Mouse (Mus musculus) forebrain, postnatal 0 days (tissue): ENCODE measurements at regions not wholly inside any gene's neighbourhood (a gene's known extent, or its start where the extent isn't known, plus 50 kb on each side); places are given as distances from the start of the nearest gene placed in this dataset.

Source experiments
- ATAC-seq: fragments of 200-750 bp; cut with Nextera tagmentation; 2 replicates; pipeline ENCODE4 v1.8.0; 2017; ENCODE audit warnings: mild to moderate bottlenecking, moderate library complexity
- DNase-seq: peaks from one replicate; pipeline ENCODE4 v3.0.0-alpha.2; 2015
- H3K27ac ChIP-seq: fragments of 300-500 bp; sonication (generic); 2 replicates; pipeline ENCODE4 v1.5.1; 2014; ENCODE audit warnings: low read depth, mild to moderate bottlenecking, antibody characterized with exemption, low read length, moderate library complexity, mixed read lengths
- H3K27me3 ChIP-seq: fragments of 300-500 bp; sonication (generic); 2 replicates; pipeline ENCODE4 v1.6.1; 2014; ENCODE audit warnings: mild to moderate bottlenecking, low read length, mixed read lengths; ENCODE audit not compliant: insufficient read depth
- H3K36me3 ChIP-seq: fragments of 300-500 bp; sonication (generic); 2 replicates; pipeline ENCODE4 v1.6.1; 2014; ENCODE audit warnings: mild to moderate bottlenecking, moderate library complexity; ENCODE audit not compliant: insufficient read depth
- H3K4me1 ChIP-seq: fragments of 300-500 bp; sonication (generic); 2 replicates; pipeline ENCODE4 v1.6.1; 2014; ENCODE audit warnings: antibody characterized with exemption; ENCODE audit not compliant: insufficient read depth
- H3K4me2 ChIP-seq: fragments of 300-500 bp; sonication (generic); 2 replicates; pipeline ENCODE4 v1.6.1; 2014; ENCODE audit warnings: low read depth, mild to moderate bottlenecking, moderate library complexity
- H3K4me3 ChIP-seq: fragments of 300-500 bp; sonication (generic); 2 replicates; pipeline ENCODE4 v1.5.1; 2014; ENCODE audit warnings: low read depth, low read length, mixed read lengths
- H3K9ac ChIP-seq: fragments of 300-500 bp; sonication (generic); 2 replicates; pipeline ENCODE4 v1.6.1; 2014; ENCODE audit warnings: mild to moderate bottlenecking
- H3K9me3 ChIP-seq: fragments of 300-500 bp; sonication (generic); 2 replicates; pipeline ENCODE4 v1.6.1; 2016; ENCODE audit warnings: low read length
- CTCF ChIP-seq: sonication (generic); IDR thresholded peaks from 2 replicates; pipeline ENCODE4 v1.5.1; 2016; ENCODE audit warnings: antibody characterized with exemption, control low read depth, low read depth
- WGBS: fragments of 180-500 bp; shearing (Covaris S2); extraction: QIAGEN DNeasy Blood & Tissue Kit; methylation state at CpG from one replicate; pipeline ENCODE4 v1.1.7; 2014; 5-methylcytosine and 5-hydroxymethylcytosine counted together

DNA sequence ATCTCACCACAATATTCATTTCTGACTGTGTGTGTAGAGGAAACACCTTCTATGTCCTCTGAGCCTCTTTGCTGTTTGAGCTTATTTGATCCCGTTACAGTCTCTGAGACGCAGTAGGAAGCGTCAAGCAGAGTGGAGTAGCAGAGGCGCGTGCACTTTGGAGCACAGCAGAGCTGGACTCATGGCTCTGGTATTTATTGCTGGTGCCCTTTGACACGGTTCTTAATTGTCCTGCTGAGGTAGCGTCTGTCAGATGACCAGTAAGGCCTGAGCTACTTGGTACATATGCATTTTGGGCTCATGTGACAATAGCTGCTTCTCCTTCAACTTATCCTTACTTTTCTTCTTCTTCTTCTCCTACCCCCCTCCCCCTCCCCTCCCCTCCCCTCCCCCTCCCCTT lies 195.8 kb downstream of the Foxo1 start:
- H3K36me3 ChIP-seq: no peaks in the 10 kb centered on the region
- WGBS: 70% methylated on average over 7 of the region's 7 CpGs

DNA sequence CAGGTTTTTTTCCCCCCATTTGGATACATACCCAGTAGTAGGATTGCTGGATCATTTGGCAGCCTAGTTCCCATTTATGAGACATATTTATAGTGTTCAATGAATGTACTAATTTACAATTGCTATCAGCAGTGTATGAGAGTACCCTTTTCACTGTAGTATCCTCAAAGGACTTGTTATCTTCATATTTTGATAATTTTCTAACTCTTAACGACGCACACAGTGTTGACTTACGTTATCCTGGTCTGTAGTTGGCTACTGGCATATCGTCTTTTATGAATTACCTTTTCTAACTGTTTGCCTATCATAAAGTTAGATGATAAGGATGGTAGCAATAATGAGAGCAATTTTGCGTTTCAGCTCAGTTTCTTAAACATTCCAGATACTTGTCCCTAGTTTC lies 186.8 kb downstream of the Foxo1 start:
- no peak for DNase-seq
- no peak overlapping the region for H3K4me2 ChIP-seq
- no peaks in the 10 kb centered on the region for H3K4me1 ChIP-seq
- no peak for ATAC-seq
- no peaks in the 10 kb centered on the region for H3K9me3 ChIP-seq
- H3K36me3 ChIP-seq: no peaks in the 10 kb centered on the region
- TF ChIP-seq CTCF: no peak
- WGBS: 93% methylated on average over 5 of the region's 5 CpGs
- no peak overlapping the region for H3K9ac ChIP-seq
- no peak overlapping the region for H3K4me3 ChIP-seq
- no peaks in the 10 kb centered on the region for H3K27me3 ChIP-seq
- H3K27ac ChIP-seq: no peak overlapping the region

More for the DNA sequence above, 195.8 kb downstream of the Foxo1 start:
- Histone ChIP-seq H3K27me3 (no peaks in the 10 kb centered on the region), H3K4me2 (no peak overlapping the region), H3K27ac (no peak overlapping the region), H3K4me1 (no peaks in the 10 kb centered on the region), H3K9me3 (no peaks in the 10 kb centered on the region), H3K9ac (no peak overlapping the region), H3K4me3 (no peak overlapping the region)
- no peak for TF ChIP-seq CTCF
- DNase-seq (no peak), ATAC-seq (no peak)

- H3K27ac ChIP-seq: no peak overlapping the region
- no peak for ATAC-seq
- DNase-seq: no peak
- no peak overlapping the region for H3K4me2 ChIP-seq
- 96% methylated on average over 3 of the region's 3 CpGs for WGBS
- TF ChIP-seq CTCF: no peak
- H3K4me1 ChIP-seq: no peaks in the 10 kb centered on the region
- H3K27me3 ChIP-seq: no peaks in the 10 kb centered on the region
- H3K9me3 ChIP-seq: no peaks in the 10 kb centered on the region
- no peaks in the 10 kb centered on the region for H3K36me3 ChIP-seq
- H3K4me3 ChIP-seq: no peak overlapping the region
- no peak overlapping the region for H3K9ac ChIP-seq
Measured at GRCm38 (mm10) chr3:52453041-52453440, 184.9 kb downstream of the Foxo1 start.

DNA sequence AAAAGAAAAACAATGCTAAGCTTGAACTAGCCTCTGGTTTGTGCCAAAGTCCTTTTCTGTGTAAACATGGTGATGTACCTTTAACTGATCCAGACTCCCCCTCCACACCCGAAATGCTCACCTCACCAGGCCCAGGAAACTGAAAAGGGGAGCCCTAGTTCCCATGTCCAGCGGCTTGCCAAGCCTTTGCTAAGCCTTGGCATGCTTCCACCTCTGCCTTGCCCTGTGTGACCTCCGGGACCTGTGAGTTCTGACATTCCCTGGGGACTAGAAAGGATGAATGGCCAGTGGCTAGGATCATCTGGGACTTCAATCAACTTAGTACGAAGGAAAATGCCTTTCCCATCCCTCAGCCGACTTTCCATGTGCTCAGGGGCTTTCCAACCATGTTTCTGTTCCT lies 184.2 kb downstream of the Foxo1 start:
- no peak for TF ChIP-seq CTCF
- WGBS: 63% methylated on average over 5 of the region's 5 CpGs

DNA sequence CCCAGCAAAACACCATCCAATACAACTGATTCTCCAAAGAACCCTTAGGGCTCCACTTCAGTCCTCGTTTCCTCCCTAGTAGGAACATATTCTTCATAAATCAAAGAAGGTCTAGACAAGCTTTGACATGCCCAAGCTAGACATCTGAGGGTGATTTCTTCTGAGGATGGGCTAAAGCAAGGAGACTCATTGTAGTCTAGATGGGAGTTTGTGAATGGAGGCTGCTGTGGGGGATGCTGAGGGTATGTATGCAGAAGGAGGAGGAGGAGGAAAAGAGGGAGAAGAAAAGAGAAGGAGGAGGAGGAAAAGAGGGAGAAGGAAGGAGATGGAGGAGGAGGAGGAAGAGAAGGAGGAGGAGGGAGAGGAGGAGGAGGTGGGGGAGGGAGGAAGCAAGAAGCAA lies 178.9 kb downstream of the Foxo1 start:
- H3K27ac ChIP-seq: no peak overlapping the region
- 100% methylated on average over 1 of the region's 1 CpGs for WGBS
- DNase-seq (no peak), ATAC-seq (no peak)
- TF ChIP-seq CTCF: no peak
- H3K4me3 ChIP-seq: no peak overlapping the region
- no peaks in the 10 kb centered on the region for H3K4me1 ChIP-seq
- H3K27me3 ChIP-seq: no peaks in the 10 kb centered on the region
- H3K9ac ChIP-seq: no peak overlapping the region
- H3K4me2 ChIP-seq: no peak overlapping the region
- no peaks in the 10 kb centered on the region for H3K36me3 ChIP-seq
- H3K9me3 ChIP-seq: no peaks in the 10 kb centered on the region

More for the DNA sequence above, 184.2 kb downstream of the Foxo1 start:
- DNase-seq: no peak
- no peaks in the 10 kb centered on the region for H3K9me3 ChIP-seq
- no peaks in the 10 kb centered on the region for H3K4me1 ChIP-seq
- no peak overlapping the region for H3K4me3 ChIP-seq
- no peaks in the 10 kb centered on the region for H3K27me3 ChIP-seq
- no peak overlapping the region for H3K4me2 ChIP-seq
- H3K9ac ChIP-seq: no peak overlapping the region
- H3K36me3 ChIP-seq: no peaks in the 10 kb centered on the region
- ATAC-seq: no peak
- no peak overlapping the region for H3K27ac ChIP-seq

DNA sequence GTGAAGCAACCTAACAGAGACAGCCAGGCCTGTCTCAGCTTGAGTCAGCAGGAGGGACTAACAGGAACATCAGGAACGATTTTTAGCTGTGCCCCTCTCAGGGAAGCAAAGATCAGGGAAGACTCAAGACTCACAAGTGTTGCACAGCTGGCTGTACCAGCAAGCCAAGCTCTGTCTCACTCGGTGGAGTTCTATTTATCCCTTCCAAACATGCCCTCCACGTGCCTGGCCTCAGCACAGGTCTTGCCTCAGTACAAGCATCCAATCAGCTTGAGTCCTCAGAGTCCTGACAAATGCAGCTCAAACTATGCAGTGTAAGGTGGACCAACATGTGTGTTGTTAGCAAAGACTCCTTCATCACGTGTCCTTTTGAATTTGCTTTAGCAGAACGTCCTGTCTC lies 178.4 kb downstream of the Foxo1 start:
- H3K27me3 ChIP-seq: no peaks in the 10 kb centered on the region
- ATAC-seq: no peak
- no peak overlapping the region for H3K27ac ChIP-seq
- H3K4me3 ChIP-seq: no peak overlapping the region
- TF ChIP-seq CTCF: no peak
- H3K36me3 ChIP-seq: no peaks in the 10 kb centered on the region
- no peak overlapping the region for H3K9ac ChIP-seq
- 73% methylated on average over 5 of the region's 5 CpGs for WGBS
- no peaks in the 10 kb centered on the region for H3K9me3 ChIP-seq
- no peaks in the 10 kb centered on the region for H3K4me1 ChIP-seq
- no peak overlapping the region for H3K4me2 ChIP-seq
- no peak for DNase-seq

DNA sequence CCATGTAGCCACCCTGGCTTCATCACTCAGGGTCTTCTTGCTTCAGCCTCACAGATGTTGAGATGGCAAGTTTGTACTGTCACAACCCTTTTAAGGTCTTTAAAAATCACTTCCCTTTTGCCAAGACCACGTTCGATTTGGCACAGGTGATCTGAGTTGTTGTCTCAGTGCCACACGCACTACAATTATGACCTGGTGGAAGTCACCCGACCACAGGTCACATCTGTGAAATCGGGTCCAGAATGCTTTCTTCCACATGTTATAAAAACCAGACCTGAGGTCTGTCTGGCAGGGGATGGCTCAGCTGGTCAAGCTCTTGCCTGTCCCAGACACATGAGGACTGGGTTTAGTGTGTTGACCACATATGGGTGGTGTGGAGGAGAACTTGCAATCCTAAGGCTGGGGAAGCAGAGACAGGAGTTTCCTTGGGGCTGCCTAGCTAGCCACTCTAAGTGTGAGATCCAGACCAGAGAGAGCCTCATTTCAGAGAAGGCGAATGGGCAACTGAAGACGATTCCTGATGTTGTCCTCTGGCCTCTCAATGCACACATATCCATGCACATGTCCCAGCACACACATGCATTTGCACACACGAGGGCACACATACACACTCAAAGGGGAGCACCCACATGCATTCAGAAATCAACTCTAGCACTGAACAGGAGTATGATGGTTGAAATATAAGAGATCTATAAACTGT lies 176.4 kb downstream of the Foxo1 start:
- no peaks in the 10 kb centered on the region for H3K27me3 ChIP-seq
- TF ChIP-seq CTCF: no peak
- no peak for DNase-seq
- no peak overlapping the region for H3K4me2 ChIP-seq
- no peak overlapping the region for H3K4me3 ChIP-seq
- H3K36me3 ChIP-seq: no peaks in the 10 kb centered on the region
- H3K9me3 ChIP-seq: no peaks in the 10 kb centered on the region
- no peak overlapping the region for H3K27ac ChIP-seq
- H3K4me1 ChIP-seq: no peaks in the 10 kb centered on the region
- no peak overlapping the region for H3K9ac ChIP-seq
- ATAC-seq: no peak
- WGBS: 91% methylated on average over 8 of the region's 8 CpGs
